Mouse (Mus musculus) forebrain, embryonic 13.5 days (tissue): ENCODE results near the gene Slc19a1. TPM values are rescaled to one million over a fixed set of nuclear protein-coding genes. Genes with fewer than 3 reads are reported as not detected.

Source experiments
- ATAC-seq: fragments of 200-750 bp; cut with Nextera tagmentation; 2 replicates; pipeline ENCODE4 v1.8.0; 2017
- H3K27ac ChIP-seq: fragments of 300-500 bp; sonication (generic); 2 replicates; pipeline ENCODE4 v1.5.1; 2015; ENCODE audit warnings: inconsistent platforms, mild to moderate bottlenecking, moderate library complexity
- H3K27me3 ChIP-seq: fragments of 300-500 bp; sonication (generic); 2 replicates; pipeline ENCODE4 v1.6.1; 2015; ENCODE audit warnings: mild to moderate bottlenecking, inconsistent platforms
- H3K36me3 ChIP-seq: fragments of 300-500 bp; sonication (generic); 2 replicates; pipeline ENCODE4 v1.6.1; 2015; ENCODE audit warnings: mild to moderate bottlenecking, inconsistent platforms; ENCODE audit not compliant: poor library complexity, severe bottlenecking
- H3K4me1 ChIP-seq: fragments of 300-500 bp; sonication (generic); 2 replicates; pipeline ENCODE4 v1.6.1; 2015; ENCODE audit warnings: inconsistent platforms
- H3K4me2 ChIP-seq: fragments of 300-500 bp; sonication (generic); 2 replicates; pipeline ENCODE4 v1.6.1; 2015; ENCODE audit warnings: inconsistent platforms, mild to moderate bottlenecking, moderate library complexity
- H3K4me3 ChIP-seq: fragments of 300-500 bp; sonication (generic); 2 replicates; pipeline ENCODE4 v1.5.1; 2015; ENCODE audit warnings: mild to moderate bottlenecking, inconsistent platforms
- H3K9ac ChIP-seq: fragments of 300-500 bp; sonication (generic); 2 replicates; pipeline ENCODE4 v1.6.1; 2015; ENCODE audit warnings: mild to moderate bottlenecking, inconsistent platforms
- H3K9me3 ChIP-seq: fragments of 300-500 bp; sonication (generic); replicated peaks from 2 replicates; pipeline ENCODE4 v1.6.1; 2016; ENCODE audit warnings: inconsistent platforms
- WGBS: fragments of 180-500 bp; shearing (Covaris S2); methylation state at CpG from one replicate; pipeline ENCODE4 v1.1.7; 2015; 5-methylcytosine and 5-hydroxymethylcytosine counted together
- polyA plus RNA-seq: library from polyadenylated mRNA; unstranded; fragments of >200 nt; fragmentation: Nextera tagmentation; extraction: Ambion mirVana; gene quantifications from 2 replicates; pipeline ENCODE4 v1.2.1, GENCODE M21; 2015

Slc19a1 gene
- polyA plus RNA-seq, 1 experiment from 2014 or later = 28.0 TPM

DNA sequence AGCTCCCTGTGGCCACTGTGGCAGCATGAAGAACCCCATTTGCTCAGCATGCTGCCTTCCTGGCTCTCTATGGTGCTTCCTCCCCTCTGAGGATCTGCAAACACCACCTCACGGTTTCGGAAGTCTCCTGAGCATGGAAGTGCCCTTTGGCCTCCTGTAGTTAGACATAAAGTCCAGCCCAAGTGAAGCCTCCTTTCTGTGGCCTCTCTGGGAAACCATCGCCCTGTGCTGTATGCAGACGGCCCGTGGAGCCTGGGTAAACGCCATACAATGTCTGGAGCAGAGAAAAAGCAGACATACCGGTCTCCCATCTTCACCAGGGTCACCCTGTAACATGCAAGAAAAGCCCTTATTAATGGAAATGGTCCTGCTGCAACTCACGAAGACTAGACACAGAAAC, 46.9 kb downstream of the Slc19a1 start:
- H3K4me1 ChIP-seq = no peaks in the 10 kb centered on the region
- no peak overlapping the region for H3K4me3 ChIP-seq
- H3K9me3 ChIP-seq = no peaks in the 10 kb centered on the region
- H3K4me2 ChIP-seq = no peak overlapping the region
- H3K9ac ChIP-seq = no peak overlapping the region
- ATAC-seq = no peak
- no peak overlapping the region for H3K27ac ChIP-seq
- WGBS = 91% methylated on average over 8 of the region's 8 CpGs
- no peaks in the 10 kb centered on the region for H3K27me3 ChIP-seq
- peaks cover 15% of the 10 kb centered on the region; the same call in 1 of the 2 replicates for H3K36me3 ChIP-seq

DNA sequence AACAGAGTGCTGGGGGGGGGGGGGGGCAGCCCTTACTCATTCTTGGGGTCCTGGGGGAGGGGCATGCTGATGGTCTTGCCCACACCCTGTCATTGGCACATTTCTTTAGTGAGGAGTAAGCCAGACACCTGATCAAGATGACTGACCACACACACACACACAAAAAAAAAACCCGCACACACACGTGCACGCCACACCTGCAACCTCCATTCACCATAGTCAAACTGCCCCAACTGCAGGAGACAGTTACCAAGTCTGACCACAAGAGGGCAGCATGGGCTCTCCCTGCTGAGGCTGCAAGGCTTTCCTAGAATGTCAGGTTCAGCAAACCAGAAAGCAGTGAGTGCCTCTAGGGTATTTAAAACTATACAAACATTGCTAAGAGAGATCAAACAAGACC, 50.4 kb downstream of the Slc19a1 start:
- no peak for ATAC-seq
- Histone ChIP-seq H3K4me3 (no peak overlapping the region), H3K4me1 (no peaks in the 10 kb centered on the region), H3K4me2 (no peak overlapping the region), H3K27ac (no peak overlapping the region), H3K27me3 (no peaks in the 10 kb centered on the region), H3K36me3 (peaks cover 44% of the 10 kb centered on the region; the same call in 1 of the 2 replicates), H3K9ac (no peak overlapping the region), H3K9me3 (no peaks in the 10 kb centered on the region)
- 17% methylated on average over 3 of the region's 3 CpGs for WGBS

DNA sequence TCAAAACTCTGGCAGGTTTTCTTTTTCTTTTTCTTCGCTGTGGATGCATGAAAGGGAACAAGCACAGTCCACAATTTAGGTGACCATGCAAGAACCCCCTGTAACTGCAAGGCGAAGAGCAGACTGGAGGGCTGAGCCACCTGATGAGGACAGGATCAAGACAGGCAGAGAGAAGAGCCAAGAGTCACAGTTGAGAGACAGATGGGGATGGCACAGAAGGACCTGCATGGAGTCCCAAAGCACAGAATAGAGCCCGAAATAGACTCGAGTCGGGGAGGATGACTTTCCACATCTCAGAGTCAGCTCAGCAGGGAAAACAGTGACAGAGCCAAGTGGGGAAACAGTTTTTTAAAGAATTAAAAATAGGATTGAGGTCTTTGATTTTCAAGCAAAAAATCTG, 50.9 kb downstream of the Slc19a1 start:
- Histone ChIP-seq H3K36me3 (peaks cover 47% of the 10 kb centered on the region; the same call in 1 of the 2 replicates), H3K27ac (no peak overlapping the region), H3K4me2 (no peak overlapping the region), H3K4me1 (no peaks in the 10 kb centered on the region), H3K27me3 (no peaks in the 10 kb centered on the region), H3K9me3 (no peaks in the 10 kb centered on the region), H3K4me3 (no peak overlapping the region), H3K9ac (no peak overlapping the region)
- 82% methylated on average over 5 of the region's 5 CpGs for WGBS
- ATAC-seq = no peak

DNA sequence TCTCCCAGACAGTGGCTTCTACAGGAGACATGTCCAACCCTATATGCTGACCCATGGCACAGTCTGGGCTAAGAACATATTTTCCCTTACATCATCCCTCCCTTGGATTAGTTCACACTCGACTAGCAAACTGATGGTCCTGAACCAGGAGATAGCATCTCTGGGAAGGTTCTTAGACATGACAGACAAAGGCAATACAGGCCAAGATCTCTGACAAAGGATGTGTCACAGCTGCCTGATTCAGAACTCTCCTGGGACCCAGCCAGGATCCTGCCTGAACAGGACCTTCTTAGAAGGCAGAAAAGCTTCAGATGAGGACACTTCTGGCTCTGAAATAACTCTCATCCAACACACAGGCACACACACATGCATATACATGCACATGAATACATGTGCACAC, 52.5 kb downstream of the Slc19a1 start:
- H3K36me3 ChIP-seq = peaks cover 39% of the 10 kb centered on the region; the same call in 1 of the 2 replicates
- no peak overlapping the region for H3K4me2 ChIP-seq
- H3K4me3 ChIP-seq = no peak overlapping the region
- 78% methylated on average over 1 of the region's 1 CpGs for WGBS
- peaks cover 3% of the 10 kb centered on the region; the same call in 1 of the 2 replicates for H3K4me1 ChIP-seq
- H3K27ac ChIP-seq = no peak overlapping the region
- H3K27me3 ChIP-seq = no peaks in the 10 kb centered on the region
- no peak for ATAC-seq
- no peak overlapping the region for H3K9ac ChIP-seq
- no peaks in the 10 kb centered on the region for H3K9me3 ChIP-seq

DNA sequence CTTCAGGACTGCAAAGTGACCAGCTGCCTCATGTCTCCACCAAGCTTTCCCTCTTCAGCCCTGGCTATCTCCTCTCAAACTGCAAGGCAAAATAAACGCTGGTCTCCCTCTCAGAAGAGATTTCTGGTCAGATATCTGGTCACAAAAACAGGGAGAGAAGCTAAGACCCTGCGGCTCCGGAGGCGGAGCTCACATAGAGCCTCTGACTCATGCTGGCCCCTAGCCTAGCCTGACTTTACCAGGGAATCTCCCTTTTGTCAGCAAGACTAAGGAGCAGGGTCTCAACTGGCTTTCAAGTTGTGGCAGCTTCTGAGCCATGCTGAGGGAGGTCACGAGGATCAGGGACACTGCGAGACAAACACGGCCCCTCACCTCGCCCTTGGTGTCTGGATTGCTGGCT, 57.3 kb downstream of the Slc19a1 start:
- ATAC-seq = no peak
- 58% methylated on average over 8 of the region's 8 CpGs for WGBS

DNA sequence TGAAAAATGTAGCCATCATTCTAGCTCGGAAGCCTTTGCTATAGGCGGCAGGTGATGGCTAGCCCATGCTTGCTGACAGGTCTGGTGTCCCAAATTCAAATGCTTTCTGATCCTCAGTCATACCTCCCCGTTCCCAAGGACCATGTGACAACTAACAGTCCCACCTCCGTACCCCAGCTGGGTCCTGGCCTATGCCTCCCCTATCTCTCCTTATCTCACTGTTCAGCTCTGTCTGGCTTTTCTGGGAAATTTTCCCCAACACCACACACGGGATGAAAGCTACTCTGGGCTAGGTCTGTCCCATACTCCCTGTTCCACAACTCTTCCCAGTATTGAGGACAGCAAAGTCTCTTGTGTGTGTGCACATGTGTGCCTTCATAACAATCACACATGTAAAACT, 58.0 kb downstream of the Slc19a1 start:
- Histone ChIP-seq H3K9me3 (peaks cover 13% of the 10 kb centered on the region), H3K27me3 (no peaks in the 10 kb centered on the region), H3K9ac (no peak overlapping the region), H3K4me1 (peaks cover 5% of the 10 kb centered on the region; the same call in 1 of the 2 replicates), H3K36me3 (peaks cover 46% of the 10 kb centered on the region; the same call in 1 of the 2 replicates), H3K4me3 (no peak overlapping the region), H3K4me2 (no peak overlapping the region), H3K27ac (no peak overlapping the region)
- 84% methylated on average over 5 of the region's 5 CpGs for WGBS
- no peak for ATAC-seq

More for the DNA sequence above, 57.3 kb downstream of the Slc19a1 start:
- Histone ChIP-seq H3K4me3 (no peak overlapping the region), H3K4me1 (peaks cover 5% of the 10 kb centered on the region; the same call in 1 of the 2 replicates), H3K4me2 (peak overlapping the region; percentile 5; the same call in 1 of the 2 replicates), H3K27me3 (no peaks in the 10 kb centered on the region), H3K9me3 (peaks cover 13% of the 10 kb centered on the region), H3K36me3 (peaks cover 45% of the 10 kb centered on the region; the same call in 1 of the 2 replicates), H3K9ac (no peak overlapping the region), H3K27ac (no peak overlapping the region)

DNA sequence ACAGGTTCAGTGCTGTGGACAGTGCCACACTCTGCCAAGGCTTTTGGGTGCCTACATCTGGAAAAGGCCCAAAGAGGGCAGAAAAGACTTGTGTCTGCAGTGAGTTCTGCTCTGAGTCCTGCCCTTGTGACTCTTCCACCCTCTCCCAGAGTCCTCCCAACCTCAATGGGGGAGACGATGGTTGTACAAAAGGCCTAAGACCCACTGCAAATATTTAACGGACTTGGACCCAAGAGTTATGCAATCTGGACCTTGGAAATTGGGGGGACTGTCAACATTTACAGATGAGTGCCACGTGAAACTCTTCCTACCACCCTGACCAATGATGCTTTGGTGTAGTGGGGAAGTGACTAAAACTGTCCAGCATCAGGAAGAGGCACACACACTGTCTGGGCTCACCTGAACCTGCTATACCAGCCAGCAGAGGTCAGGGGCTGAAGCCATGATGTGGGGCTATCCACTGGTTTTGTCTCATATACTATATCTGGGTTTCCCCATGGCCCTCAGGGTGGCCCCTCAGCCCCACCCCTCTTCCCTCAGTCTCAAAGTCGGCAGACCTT, 59.6 kb downstream of the Slc19a1 start:
- no peak for ATAC-seq
- H3K4me2 ChIP-seq = no peak overlapping the region
- peaks cover 5% of the 10 kb centered on the region; the same call in 1 of the 2 replicates for H3K4me1 ChIP-seq
- no peak overlapping the region for H3K27ac ChIP-seq
- peaks cover 37% of the 10 kb centered on the region; the same call in 1 of the 2 replicates for H3K36me3 ChIP-seq
- H3K27me3 ChIP-seq = no peaks in the 10 kb centered on the region
- H3K9me3 ChIP-seq = peaks cover 13% of the 10 kb centered on the region
- WGBS = 93% methylated on average over 4 of the region's 4 CpGs
- no peak overlapping the region for H3K9ac ChIP-seq
- H3K4me3 ChIP-seq = no peak overlapping the region

DNA sequence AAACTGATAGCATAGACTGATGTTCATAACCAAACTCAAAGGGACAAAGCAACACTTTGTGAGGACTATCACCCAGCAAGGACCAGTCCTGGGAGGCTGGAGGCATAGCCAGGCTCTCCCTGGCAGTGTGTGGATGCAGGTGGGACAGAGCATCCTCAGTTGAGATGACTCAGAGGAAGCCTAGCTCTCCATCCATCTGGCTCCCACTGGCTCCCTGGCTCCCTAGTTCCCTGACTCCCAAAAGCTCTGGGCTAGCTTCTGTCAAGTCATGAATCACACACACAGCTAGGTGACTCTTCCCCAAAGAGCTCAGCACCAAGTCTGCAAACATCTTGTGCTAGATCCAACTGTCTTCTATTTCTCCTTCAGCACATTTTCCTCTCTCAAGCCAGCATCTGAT, 61.8 kb downstream of the Slc19a1 start:
- no peak overlapping the region for H3K27ac ChIP-seq
- peaks cover 26% of the 10 kb centered on the region; the same call in 1 of the 2 replicates for H3K36me3 ChIP-seq
- H3K27me3 ChIP-seq = no peaks in the 10 kb centered on the region
- H3K9ac ChIP-seq = no peak overlapping the region
- no peak overlapping the region for H3K4me3 ChIP-seq
- H3K4me2 ChIP-seq = no peak overlapping the region
- peaks cover 13% of the 10 kb centered on the region for H3K4me1 ChIP-seq
- H3K9me3 ChIP-seq = peaks cover 13% of the 10 kb centered on the region
- no peak for ATAC-seq

DNA sequence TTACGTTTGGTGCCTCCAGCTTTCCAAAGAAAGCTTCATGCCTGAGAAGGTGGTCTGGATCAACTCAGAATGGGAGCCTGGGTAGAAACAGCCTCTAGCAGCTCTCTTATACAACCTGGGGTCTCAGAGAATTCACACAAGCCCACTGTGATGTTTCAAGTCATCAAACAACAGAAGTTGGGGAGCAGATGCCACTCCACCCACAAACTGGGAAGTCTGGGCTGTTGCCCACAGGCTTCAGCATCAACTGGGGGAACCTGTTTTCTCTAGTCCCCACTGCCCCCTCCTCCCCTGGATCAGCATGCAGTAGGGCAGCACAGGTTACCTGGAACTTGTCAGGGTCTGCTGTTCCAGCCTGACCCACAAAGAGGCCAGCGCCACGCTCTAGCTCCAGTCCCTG, 63.6 kb downstream of the Slc19a1 start:
- over 99% methylated on average over 3 of the region's 3 CpGs for WGBS
- Histone ChIP-seq H3K36me3 (peaks cover 26% of the 10 kb centered on the region; the same call in 1 of the 2 replicates), H3K4me1 (peaks cover 8% of the 10 kb centered on the region), H3K27me3 (no peaks in the 10 kb centered on the region), H3K27ac (no peak overlapping the region), H3K9me3 (peaks cover 13% of the 10 kb centered on the region), H3K4me2 (no peak overlapping the region), H3K9ac (no peak overlapping the region), H3K4me3 (no peak overlapping the region)
- no peak for ATAC-seq

DNA sequence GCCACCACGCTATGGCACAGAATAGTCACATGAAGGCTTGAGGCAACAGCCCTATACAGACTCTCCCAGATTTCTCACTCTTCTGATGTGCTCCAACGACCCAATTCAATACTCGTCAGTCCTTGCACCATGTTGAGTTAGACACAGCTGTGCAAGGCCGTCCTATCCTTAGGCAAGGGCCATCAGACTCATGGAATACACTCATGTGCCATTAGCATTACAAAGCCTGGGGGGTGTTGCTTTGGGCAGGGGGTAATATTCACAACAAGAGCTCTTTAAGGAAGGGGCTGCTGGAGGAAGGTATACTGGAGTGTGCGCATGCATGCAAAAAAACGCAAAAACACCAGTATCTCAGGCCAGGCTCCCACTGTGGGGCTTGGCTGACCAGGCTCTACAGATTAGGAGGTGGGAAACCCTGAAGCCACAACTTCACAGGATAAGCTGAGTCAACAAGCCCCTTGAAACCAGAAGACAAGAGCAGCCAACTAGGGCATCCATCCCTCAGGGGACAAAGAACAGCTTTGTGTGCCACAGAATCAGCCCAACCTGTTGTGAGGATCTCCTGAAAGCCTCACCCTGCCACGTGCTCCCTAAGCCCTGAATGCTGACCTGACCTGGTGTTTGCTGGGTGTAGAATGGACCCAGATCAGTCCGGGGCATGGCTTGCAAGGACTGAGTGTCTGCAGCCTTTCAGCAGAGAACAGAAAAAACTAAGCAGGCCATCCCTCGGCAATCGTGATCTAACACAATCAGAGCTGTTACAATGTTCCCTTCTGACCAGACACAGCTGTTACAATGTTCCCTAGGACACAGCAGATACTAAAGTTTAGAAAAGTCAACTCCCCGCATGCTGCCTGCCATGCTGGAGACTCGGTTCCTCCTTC, 65.2 kb downstream of the Slc19a1 start:
- H3K4me2 ChIP-seq = no peak overlapping the region
- 50% methylated on average over 12 of the region's 12 CpGs for WGBS
- peaks cover 8% of the 10 kb centered on the region for H3K4me1 ChIP-seq
- ATAC-seq = no peak
- no peak overlapping the region for H3K4me3 ChIP-seq
- peaks cover 25% of the 10 kb centered on the region; the same call in 1 of the 2 replicates for H3K36me3 ChIP-seq
- no peaks in the 10 kb centered on the region for H3K27me3 ChIP-seq
- H3K9ac ChIP-seq = no peak overlapping the region
- H3K9me3 ChIP-seq = peaks cover 12% of the 10 kb centered on the region
- H3K27ac ChIP-seq = no peak overlapping the region

DNA sequence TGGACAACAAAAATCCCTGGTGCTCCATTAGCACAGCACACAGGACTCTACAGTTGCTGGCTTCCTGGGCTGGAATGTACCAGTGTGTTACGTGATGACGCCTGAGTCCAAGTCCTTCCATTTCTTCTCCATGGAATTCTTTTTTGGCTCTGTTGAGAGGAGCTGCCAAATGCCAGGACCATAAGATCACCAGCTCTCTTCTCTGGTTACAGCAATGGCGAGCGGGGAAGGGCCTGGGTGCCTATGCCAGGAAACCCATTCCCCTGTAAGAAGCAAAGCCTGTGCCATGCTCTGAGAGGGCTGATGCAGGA, 65.8 kb downstream of the Slc19a1 start:
- Histone ChIP-seq H3K4me1 (peaks cover 8% of the 10 kb centered on the region), H3K4me3 (no peak overlapping the region), H3K27me3 (no peaks in the 10 kb centered on the region), H3K27ac (no peak overlapping the region), H3K9ac (no peak overlapping the region), H3K4me2 (no peak overlapping the region), H3K9me3 (peaks cover 6% of the 10 kb centered on the region), H3K36me3 (peaks cover 19% of the 10 kb centered on the region; the same call in 1 of the 2 replicates)
- no peak for ATAC-seq
- 87% methylated on average over 4 of the region's 4 CpGs for WGBS

DNA sequence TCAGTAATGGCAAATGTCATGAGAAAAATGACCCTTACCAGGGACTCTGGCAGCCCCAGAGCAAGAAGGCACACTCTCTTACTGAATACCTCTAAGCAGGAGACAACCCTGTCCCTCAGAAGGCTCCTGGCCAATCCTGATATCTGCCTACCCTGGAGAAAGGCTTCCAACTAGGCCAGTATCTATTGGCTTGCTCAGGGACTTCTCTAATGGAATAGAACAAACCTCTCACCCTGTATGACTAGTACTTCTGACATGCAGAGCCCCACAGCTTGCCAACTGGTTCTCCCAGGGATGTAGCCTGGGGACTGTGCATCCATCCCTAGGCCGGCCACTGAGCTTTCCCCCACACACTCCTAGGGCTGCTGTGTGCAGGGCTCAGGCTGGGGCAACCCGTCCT, 66.6 kb downstream of the Slc19a1 start:
- H3K4me2 ChIP-seq = no peak overlapping the region
- no peak overlapping the region for H3K27ac ChIP-seq
- no peaks in the 10 kb centered on the region for H3K9me3 ChIP-seq
- peaks cover 8% of the 10 kb centered on the region for H3K4me1 ChIP-seq
- WGBS = 83% methylated on average over 2 of the region's 2 CpGs
- peaks cover 16% of the 10 kb centered on the region; the same call in 1 of the 2 replicates for H3K36me3 ChIP-seq
- ATAC-seq = no peak
- no peaks in the 10 kb centered on the region for H3K27me3 ChIP-seq
- no peak overlapping the region for H3K4me3 ChIP-seq
- no peak overlapping the region for H3K9ac ChIP-seq
